Comparison of ENCODE assay signal across 38 mouse cellular contexts in the genomic region with DNA sequence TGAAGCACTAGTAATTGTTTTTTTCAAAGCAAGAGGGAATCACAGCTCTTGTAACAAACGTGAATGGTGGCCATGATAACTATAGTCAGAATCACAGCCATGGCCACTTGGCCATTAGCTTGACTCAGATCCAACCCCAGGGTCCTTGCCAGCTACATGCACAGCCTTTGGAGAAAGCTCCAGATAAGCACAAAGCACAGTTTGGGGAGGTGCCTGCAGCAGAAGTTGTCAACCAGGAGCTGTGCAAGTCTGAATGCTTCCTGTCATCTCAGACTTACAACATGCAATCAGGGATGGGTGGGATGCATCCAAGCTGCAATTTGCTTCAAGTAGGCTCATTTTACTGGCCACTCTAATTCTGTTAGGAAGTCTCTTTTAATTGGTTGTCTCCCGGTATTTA. TPM values are rescaled to one million over a fixed set of nuclear protein-coding genes. Genes with fewer than 3 reads are reported as not detected.
DNase-seq lines count a peak whose midpoint lies in the region; ATAC-seq lines count a peak whose summit lies in the region.
"Had no signal": no experiment of that assay in that cellular context is flagged by ENCODE, and none has a peak within 500 bp of the region (broad histone marks: within the 10 kb centered on the region; RNA-seq: fewer than 3 reads in every experiment).

No protein-coding gene starts in this region.

- H3K36me3 ChIP-seq in forebrain, embryonic 13.5 days (ENCODE audit: poor library complexity, severe bottlenecking): no peaks in the 10 kb centered on the region
- H3K36me3 ChIP-seq in forebrain, embryonic 11.5 days (ENCODE audit: control insufficient read depth, insufficient read depth, low read length): no peaks in the 10 kb centered on the region
- no peaks in the 10 kb centered on the region for H3K36me3 ChIP-seq in midbrain, embryonic 11.5 days (ENCODE audit: control insufficient read depth, insufficient read depth, low read length)
- H3K36me3 ChIP-seq in midbrain, embryonic 10.5 days: no peaks in the 10 kb centered on the region
- H3K36me3 ChIP-seq in forebrain, embryonic 14.5 days (ENCODE audit: control insufficient read depth, insufficient read depth, low read length): no peaks in the 10 kb centered on the region
- H3K36me3 ChIP-seq: heart, embryonic 10.5 days; heart, embryonic 15.5 days; hindbrain, embryonic 13.5 days; limb, embryonic 12.5 days; liver, embryonic 15.5 days had no signal

- H3K4me2 ChIP-seq in forebrain, embryonic 13.5 days: no peak overlapping the region
- no peak overlapping the region for H3K4me2 ChIP-seq in forebrain, embryonic 11.5 days (ENCODE audit: low read depth, low read length, severe bottlenecking)
- H3K4me2 ChIP-seq in midbrain, embryonic 11.5 days: no peak overlapping the region
- no peak overlapping the region for H3K4me2 ChIP-seq in forebrain, embryonic 14.5 days (ENCODE audit: low read length)
- H3K4me2 ChIP-seq: heart, embryonic 15.5 days; hindbrain, embryonic 13.5 days; limb, embryonic 12.5 days; liver, embryonic 15.5 days; lung, embryonic 14.5 days had no signal

- 79% methylated on average over 2 of the region's 2 CpGs for WGBS in forebrain, embryonic 13.5 days
- 78% methylated on average over 2 of the region's 2 CpGs for WGBS in forebrain, embryonic 11.5 days
- 85% methylated on average over 2 of the region's 2 CpGs for WGBS in midbrain, embryonic 11.5 days
- WGBS in midbrain, embryonic 10.5 days: 91% methylated on average over 2 of the region's 2 CpGs
- 74% methylated on average over 2 of the region's 2 CpGs for WGBS in forebrain, embryonic 14.5 days

- ATAC-seq in forebrain, embryonic 13.5 days: peak; percentile 77
- no peak for ATAC-seq in forebrain, embryonic 11.5 days (replicated peaks; ENCODE audit: low FRiP score)
- ATAC-seq in midbrain, embryonic 11.5 days (ENCODE audit: low FRiP score): no peak
- peak; percentile 70 for ATAC-seq in forebrain, embryonic 14.5 days
- ATAC-seq: CD4-positive, CD25-positive, alpha-beta regulatory T cell, adult 4 months; intestine, embryonic 16.5 days; midbrain, embryonic 16.5 days had no signal

- no peaks in the 10 kb centered on the region for H3K4me1 ChIP-seq in forebrain, embryonic 13.5 days
- H3K4me1 ChIP-seq in forebrain, embryonic 11.5 days (replicated peaks; ENCODE audit: control insufficient read depth, insufficient read depth, low read length): no peaks in the 10 kb centered on the region
- H3K4me1 ChIP-seq in midbrain, embryonic 11.5 days (ENCODE audit: control insufficient read depth, insufficient read depth, low read length): no peaks in the 10 kb centered on the region
- no peaks in the 10 kb centered on the region for H3K4me1 ChIP-seq in midbrain, embryonic 10.5 days
- H3K4me1 ChIP-seq in forebrain, embryonic 14.5 days (ENCODE audit: control insufficient read depth, insufficient read depth, low read length): no peaks in the 10 kb centered on the region
- H3K4me1 ChIP-seq: heart, embryonic 10.5 days; hindbrain, embryonic 13.5 days; limb, embryonic 12.5 days; liver, embryonic 15.5 days had no signal

- DNase-seq in forebrain, embryonic 11.5 days (ENCODE audit: low spot score): no peak
- DNase-seq in midbrain, embryonic 11.5 days (ENCODE audit: low spot score, missing footprints): peak; percentile 12
- no peak for DNase-seq in midbrain, embryonic 10.5 days (ENCODE audit: low spot score)
- peak; percentile 33 for DNase-seq in forebrain, embryonic 14.5 days (ENCODE audit: low spot score)
- no peak for DNase-seq in embryo, embryonic 9.5 days (ENCODE audit: extremely low spot score)
- no peak for DNase-seq in adrenal gland, adult 2 months
- DNase-seq: cerebellum, adult 11 months; cerebellum, postnatal 25 days; gastrocnemius, postnatal 10 days; heart, postnatal 36 days; kidney, adult 8-10 months; layer of hippocampus, adult 9-11 months; lung, embryonic 14.5 days; lung, postnatal 14 days; thymus, postnatal 4 days had no signal

- H3K9ac ChIP-seq in forebrain, embryonic 13.5 days: no peak overlapping the region
- no peak overlapping the region for H3K9ac ChIP-seq in forebrain, embryonic 11.5 days (ENCODE audit: low read length)
- H3K9ac ChIP-seq in midbrain, embryonic 11.5 days (ENCODE audit: low read length): no peak overlapping the region
- H3K9ac ChIP-seq in forebrain, embryonic 14.5 days (ENCODE audit: low read length): no peak overlapping the region
- H3K9ac ChIP-seq: heart, embryonic 15.5 days; hindbrain, embryonic 13.5 days; limb, embryonic 12.5 days; liver, embryonic 15.5 days; lung, embryonic 14.5 days had no signal

- no peak overlapping the region for H3K4me3 ChIP-seq in forebrain, embryonic 13.5 days
- H3K4me3 ChIP-seq in forebrain, embryonic 11.5 days (ENCODE audit: low read depth, low read length): no peak overlapping the region
- no peak overlapping the region for H3K4me3 ChIP-seq in midbrain, embryonic 11.5 days (ENCODE audit: low read depth, low read length)
- no peak overlapping the region for H3K4me3 ChIP-seq in midbrain, embryonic 10.5 days
- no peak overlapping the region for H3K4me3 ChIP-seq in forebrain, embryonic 14.5 days (ENCODE audit: low read depth, low read length)
- H3K4me3 ChIP-seq: heart, embryonic 10.5 days; heart, embryonic 15.5 days; hindbrain, embryonic 13.5 days; limb, embryonic 12.5 days; liver, embryonic 15.5 days had no signal

- no peak overlapping the region for H3K27ac ChIP-seq in forebrain, embryonic 13.5 days
- H3K27ac ChIP-seq in forebrain, embryonic 11.5 days (ENCODE audit: low read depth, low read length): no peak overlapping the region
- H3K27ac ChIP-seq in midbrain, embryonic 11.5 days (ENCODE audit: low read depth, low read length): no peak overlapping the region
- H3K27ac ChIP-seq in midbrain, embryonic 10.5 days (replicated peaks): no peak overlapping the region
- no peak overlapping the region for H3K27ac ChIP-seq in forebrain, embryonic 14.5 days (ENCODE audit: low read depth, low read length)
- H3K27ac ChIP-seq: heart, embryonic 10.5 days; heart, embryonic 15.5 days; hindbrain, embryonic 13.5 days; kidney, postnatal 0 days; limb, embryonic 12.5 days; liver, embryonic 15.5 days had no signal

- H3K27me3 ChIP-seq in forebrain, embryonic 13.5 days: no peaks in the 10 kb centered on the region
- no peaks in the 10 kb centered on the region for H3K27me3 ChIP-seq in forebrain, embryonic 11.5 days (ENCODE audit: control insufficient read depth, insufficient read depth, low read length)
- H3K27me3 ChIP-seq in midbrain, embryonic 11.5 days (ENCODE audit: control insufficient read depth, insufficient read depth, low read length): no peaks in the 10 kb centered on the region
- no peaks in the 10 kb centered on the region for H3K27me3 ChIP-seq in midbrain, embryonic 10.5 days (ENCODE audit: low read depth, poor library complexity, severe bottlenecking)
- no peaks in the 10 kb centered on the region for H3K27me3 ChIP-seq in forebrain, embryonic 14.5 days (replicated peaks; ENCODE audit: control insufficient read depth, insufficient read depth, low read length)
- H3K27me3 ChIP-seq: heart, embryonic 15.5 days; hindbrain, embryonic 13.5 days; limb, embryonic 12.5 days; liver, embryonic 15.5 days had no signal

- no peaks in the 10 kb centered on the region for H3K9me3 ChIP-seq in forebrain, embryonic 13.5 days (replicated peaks)
- no peaks in the 10 kb centered on the region for H3K9me3 ChIP-seq in forebrain, embryonic 11.5 days (ENCODE audit: control insufficient read depth, low read length)
- peaks cover 5% of the 10 kb centered on the region for H3K9me3 ChIP-seq in midbrain, embryonic 11.5 days (ENCODE audit: control insufficient read depth, low read length)
- 0 out of 2 replicates have a peak, but pooled peaks cover 5% of the 10 kb centered on the region for H3K9me3 ChIP-seq in midbrain, embryonic 10.5 days (replicated peaks)
- H3K9me3 ChIP-seq in forebrain, embryonic 14.5 days (replicated peaks; ENCODE audit: control insufficient read depth, low read length): no peaks in the 10 kb centered on the region
- H3K9me3 ChIP-seq: heart, embryonic 10.5 days; heart, embryonic 15.5 days; hindbrain, embryonic 13.5 days; liver, embryonic 15.5 days had no signal

RNA-seq across cellular contexts. Expression of a gene that starts 9.7 kb away (rescaled TPM):
- polyA plus RNA-seq in forebrain, embryonic 13.5 days (2015; fragmentation: Nextera tagmentation; extraction: Ambion mirVana): not detected in 2 replicates
- polyA plus RNA-seq in forebrain, embryonic 11.5 days (2014; fragmentation: Nextera tagmentation; extraction: Ambion mirVana): not detected in 2 replicates
- not detected in 2 replicates for polyA plus RNA-seq in midbrain, embryonic 11.5 days (2014; fragmentation: Nextera tagmentation; extraction: Ambion mirVana)
- polyA plus RNA-seq in midbrain, embryonic 10.5 days (2016; fragmentation: Nextera tagmentation; extraction: Ambion mirVana): not detected in 2 replicates
- polyA plus RNA-seq in forebrain, embryonic 14.5 days (2014; fragmentation: Nextera tagmentation; extraction: Ambion mirVana): not detected in 2 replicates
- not detected for total RNA-seq in adrenal gland, adult 2 months (2021)
- polyA plus RNA-seq in adrenal gland, adult 2 months (2012; rRNA removed): not detected in 2 replicates
- total RNA-seq: adrenal gland, adult 18-20 months; adrenal gland, postnatal 4 days; gastrocnemius, postnatal 10 days; heart, postnatal 36 days; left cerebral cortex, postnatal 10 days; liver, adult 2 months; neutrophil, adult 5-6 weeks had no signal
- polyA plus RNA-seq: CD4-positive, CD25-positive, alpha-beta regulatory T cell, adult 4 months; embryonic facial prominence, embryonic 11.5 days; gonadal fat pad, adult 2 months; heart, embryonic 10.5 days; heart, embryonic 15.5 days; hindbrain, embryonic 13.5 days; intestine, embryonic 16.5 days; kidney, postnatal 0 days; large intestine, adult 2 months; limb, embryonic 12.5 days; liver, adult 2 months; liver, embryonic 15.5 days; lung, embryonic 14.5 days; midbrain, embryonic 16.5 days; neural tube, embryonic 11.5 days; small intestine, adult 2 months; stomach, embryonic 14.5 days; testis, adult 2 months; thymus, postnatal 0 days had no signal

RNA-seq across cellular contexts. Expression of a gene that starts 25.9 kb away (rescaled TPM):
- polyA plus RNA-seq in forebrain, embryonic 13.5 days (2015; fragmentation: Nextera tagmentation; extraction: Ambion mirVana): not detected in 2 replicates
- polyA plus RNA-seq in forebrain, embryonic 11.5 days (2014; fragmentation: Nextera tagmentation; extraction: Ambion mirVana): not detected in 2 replicates
- not detected in 2 replicates for polyA plus RNA-seq in midbrain, embryonic 11.5 days (2014; fragmentation: Nextera tagmentation; extraction: Ambion mirVana)
- not detected in 2 replicates for polyA plus RNA-seq in midbrain, embryonic 10.5 days (2016; fragmentation: Nextera tagmentation; extraction: Ambion mirVana)
- not detected in 2 replicates for polyA plus RNA-seq in forebrain, embryonic 14.5 days (2014; fragmentation: Nextera tagmentation; extraction: Ambion mirVana)
- total RNA-seq in adrenal gland, adult 2 months (2021): not detected
- not detected in 2 replicates for polyA plus RNA-seq in adrenal gland, adult 2 months (2012; rRNA removed)
- total RNA-seq: adrenal gland, adult 18-20 months; adrenal gland, postnatal 4 days; gastrocnemius, postnatal 10 days; heart, postnatal 36 days; left cerebral cortex, postnatal 10 days; liver, adult 2 months; neutrophil, adult 5-6 weeks had no signal
- polyA plus RNA-seq: CD4-positive, CD25-positive, alpha-beta regulatory T cell, adult 4 months; embryonic facial prominence, embryonic 11.5 days; gonadal fat pad, adult 2 months; heart, embryonic 10.5 days; heart, embryonic 15.5 days; hindbrain, embryonic 13.5 days; intestine, embryonic 16.5 days; kidney, postnatal 0 days; large intestine, adult 2 months; limb, embryonic 12.5 days; liver, adult 2 months; liver, embryonic 15.5 days; lung, embryonic 14.5 days; midbrain, embryonic 16.5 days; neural tube, embryonic 11.5 days; small intestine, adult 2 months; stomach, embryonic 14.5 days; testis, adult 2 months; thymus, postnatal 0 days had no signal

RNA-seq across cellular contexts. Expression of a gene that starts 58.2 kb away (rescaled TPM):
- not detected in 2 replicates for polyA plus RNA-seq in forebrain, embryonic 13.5 days (2015; fragmentation: Nextera tagmentation; extraction: Ambion mirVana)
- polyA plus RNA-seq in forebrain, embryonic 11.5 days (2014; fragmentation: Nextera tagmentation; extraction: Ambion mirVana): not detected in 2 replicates
- not detected in 2 replicates for polyA plus RNA-seq in midbrain, embryonic 11.5 days (2014; fragmentation: Nextera tagmentation; extraction: Ambion mirVana)
- 0.25 TPM in 1 of 2 replicates, not detected in the other for polyA plus RNA-seq in midbrain, embryonic 10.5 days (2016; fragmentation: Nextera tagmentation; extraction: Ambion mirVana)
- polyA plus RNA-seq in forebrain, embryonic 14.5 days (2014; fragmentation: Nextera tagmentation; extraction: Ambion mirVana): not detected in 2 replicates
- total RNA-seq in adrenal gland, adult 2 months (2021): not detected
- not detected in 2 replicates for polyA plus RNA-seq in adrenal gland, adult 2 months (2012; rRNA removed)
- total RNA-seq: adrenal gland, adult 18-20 months; adrenal gland, postnatal 4 days; heart, postnatal 36 days; left cerebral cortex, postnatal 10 days; liver, adult 2 months; neutrophil, adult 5-6 weeks had no signal
- polyA plus RNA-seq: CD4-positive, CD25-positive, alpha-beta regulatory T cell, adult 4 months; embryonic facial prominence, embryonic 11.5 days; gonadal fat pad, adult 2 months; heart, embryonic 10.5 days; heart, embryonic 15.5 days; hindbrain, embryonic 13.5 days; intestine, embryonic 16.5 days; kidney, postnatal 0 days; large intestine, adult 2 months; limb, embryonic 12.5 days; liver, adult 2 months; liver, embryonic 15.5 days; lung, embryonic 14.5 days; midbrain, embryonic 16.5 days; neural tube, embryonic 11.5 days; small intestine, adult 2 months; stomach, embryonic 14.5 days; testis, adult 2 months; thymus, postnatal 0 days had no signal

Comparison
In these comparisons a context has a peak if more than half of its experiments do, and no peak if none do; other contexts are left out.
1. ATAC-seq: peak in forebrain, embryonic 13.5 days (single experiment) and forebrain, embryonic 14.5 days (single experiment); none in forebrain, embryonic 11.5 days (single experiment) and midbrain, embryonic 11.5 days (single experiment).
2. DNase-seq: peak in midbrain, embryonic 11.5 days (single experiment) and forebrain, embryonic 14.5 days (single experiment); none in forebrain, embryonic 11.5 days (single experiment), midbrain, embryonic 10.5 days (single experiment), embryo, embryonic 9.5 days (single experiment) and adrenal gland, adult 2 months (single experiment).